13 mouse cellular contexts compared by ENCODE assay signal in the genomic region with DNA sequence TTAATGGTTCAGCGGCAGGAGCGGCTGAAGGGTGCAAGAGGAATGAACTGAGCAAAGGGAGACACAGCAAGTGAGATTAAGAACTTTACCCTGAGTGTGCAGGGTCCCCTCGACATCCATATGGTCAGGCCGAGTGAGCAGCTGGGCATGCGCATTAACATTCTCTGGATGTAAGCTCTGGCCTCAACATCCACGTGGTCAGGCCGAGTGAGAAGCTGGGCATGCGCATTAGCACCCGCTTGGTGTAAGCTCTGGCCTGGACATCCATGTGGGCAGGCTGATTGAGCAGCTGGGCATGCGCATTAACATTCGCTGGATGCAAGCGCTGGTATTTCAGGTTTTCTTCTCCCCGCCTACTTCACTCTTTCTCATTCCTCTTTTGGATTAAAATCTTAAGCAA. TPM values are rescaled to one million over a fixed set of nuclear protein-coding genes. Genes with fewer than 3 reads are reported as not detected.
DNase-seq lines count a peak whose midpoint lies in the region; ATAC-seq and TF ChIP-seq lines count a peak whose summit lies in the region.
"Had no signal": no experiment of that assay in that cellular context is flagged by ENCODE, and none has a peak within 500 bp of the region (broad histone marks: within the 10 kb centered on the region; RNA-seq: fewer than 3 reads in every experiment).

No protein-coding gene starts in this region.

- intact Hi-C loops in left cerebral cortex, adult 2 months (cut with DNase I), result no loop called here

- TF ChIP-seq POLR2A in lung, adult 2 months (IDR thresholded peaks at IDR 0.05; ENCODE audit: borderline replicate concordance, extremely low read depth, low read depth, low read length), result no peak

- no peak overlapping the region for H3K27ac ChIP-seq in left cerebral cortex, adult 2 months
- H3K27ac ChIP-seq: embryonic facial prominence, embryonic 12.5 days; heart, adult 2 months; limb, embryonic 13.5 days; macrophage had no signal

- peak; percentile 92 for ATAC-seq in frontal cortex, adult (ENCODE audit: low TSS enrichment)
- ATAC-seq in megakaryocyte progenitor cell, adult 5-6 weeks (replicated peaks; ENCODE audit: poor library complexity), result no peak

- no peaks in the 10 kb centered on the region for H3K4me1 ChIP-seq in lung, adult 2 months (ENCODE audit: control insufficient read depth, insufficient read depth, low read length)
- H3K4me1 ChIP-seq: embryonic facial prominence, embryonic 12.5 days; limb, embryonic 13.5 days had no signal

- no peak overlapping the region for H3K4me3 ChIP-seq in left cerebral cortex, adult 2 months
- H3K4me3 ChIP-seq in lung, adult 2 months (replicated peaks; ENCODE audit: extremely low read depth, low read depth, low read length), result no peak overlapping the region
- H3K4me3 ChIP-seq: embryonic facial prominence, embryonic 12.5 days; heart, adult 2 months; limb, embryonic 13.5 days had no signal

- no peak for TF ChIP-seq CTCF in left cerebral cortex, adult 2 months (IDR thresholded peaks at IDR 0.05)
- TF ChIP-seq CTCF in lung, adult 2 months (IDR thresholded peaks at IDR 0.05; ENCODE audit: insufficient read depth, low read length), result no peak

- WGBS in lung, adult 2 months, result 84% methylated on average over 13 of the region's 13 CpGs

- peak; percentile 25 for DNase-seq in embryo, embryonic 10 days (ENCODE audit: low spot score)
- no peak for DNase-seq in embryo, embryonic 9.5 days (ENCODE audit: extremely low spot score)
- peak; percentile 19 to 52 for DNase-seq in left cerebral cortex, adult 2 months (ENCODE audit: extremely low spot score in 1 of 2, low spot score in 2 of 2)
- DNase-seq in retina, postnatal 1 day, result peak; percentile 87
- no peak for DNase-seq in kidney, postnatal 36 days
- DNase-seq in lung, adult 2 months, result no peak
- DNase-seq: heart, adult 2 months; kidney, adult 18-20 months had no signal

RNA-seq across cellular contexts. Expression of a gene that starts 12.4 kb away (rescaled TPM):
- total RNA-seq in left cerebral cortex, adult 2 months (2021), result not detected
- not detected in 2 replicates for total RNA-seq in megakaryocyte progenitor cell, adult 5-6 weeks (2015)
- total RNA-seq in megakaryocyte progenitor cell, adult 5-6 weeks (2017), result not detected in 2 replicates
- polyA plus RNA-seq in lung, adult 2 months (2012; rRNA removed), result 9.0 and 11.8 TPM in 2 replicates
- polyA plus RNA-seq: embryonic facial prominence, embryonic 12.5 days; limb, embryonic 13.5 days; macrophage had no signal

RNA-seq across cellular contexts. Expression of a gene that starts 25.4 kb away (rescaled TPM):
- total RNA-seq in left cerebral cortex, adult 2 months (2021), result not detected
- not detected in 2 replicates for total RNA-seq in megakaryocyte progenitor cell, adult 5-6 weeks (2015)
- total RNA-seq in megakaryocyte progenitor cell, adult 5-6 weeks (2017), result not detected in 2 replicates
- 2.3 and 3.0 TPM in 2 replicates for polyA plus RNA-seq in lung, adult 2 months (2012; rRNA removed)
- total RNA-seq: heart, adult 2 months had no signal
- polyA plus RNA-seq: embryonic facial prominence, embryonic 12.5 days; heart, adult 2 months; limb, embryonic 13.5 days; macrophage had no signal

RNA-seq across cellular contexts. Expression of a gene that starts 49.2 kb away (rescaled TPM):
- not detected for total RNA-seq in left cerebral cortex, adult 2 months (2021)
- total RNA-seq in megakaryocyte progenitor cell, adult 5-6 weeks (2015), result not detected in 2 replicates
- not detected in 2 replicates for total RNA-seq in megakaryocyte progenitor cell, adult 5-6 weeks (2017)
- 17.3 and 18.9 TPM in 2 replicates for polyA plus RNA-seq in lung, adult 2 months (2012; rRNA removed)
- polyA plus RNA-seq: limb, embryonic 13.5 days; macrophage had no signal

Comparison
In these comparisons a context has a peak if more than half of its experiments do, and no peak if none do; other contexts are left out.
1. DNase-seq: peak in embryo, embryonic 10 days (single experiment), left cerebral cortex, adult 2 months (2 of 2) and retina, postnatal 1 day (single experiment); none in embryo, embryonic 9.5 days (single experiment), kidney, postnatal 36 days (0 of 2) and lung, adult 2 months (single experiment).